Mouse (Mus musculus) heart, adult 8-10 months (tissue): ENCODE results near the gene Rsph3a. TPM values are rescaled to one million over a fixed set of nuclear protein-coding genes. Genes with fewer than 3 reads are reported as not detected.

Experiments used
- total RNA-seq, 4 experiments: library from RNA; stranded (reverse); gene quantifications; 2 replicates each; pipeline ENCODE4 v1.2.4; 2022

Gene Rsph3a
- total RNA-seq, 4 experiments from 2014 or later = 26.7 to 39.6 (median 33.8) TPM

Other genes starting within 250 kb of the Rsph3a start
- gene Fndc1, start 118.3 kb upstream of the Rsph3a start, total RNA-seq = 10 to 100 TPM in 3 of 4 experiments, 1 to 10 TPM in 1; 8.3 to 11.7 (median 10.6) TPM
- gene Tagap, start 19.6 kb upstream of the Rsph3a start, total RNA-seq = 1 to 10 TPM; 2.1 to 3.2 (median 2.5) TPM
- gene Gm49673, start 202.2 kb downstream of the Rsph3a start, total RNA-seq = not detected
- gene Rnaset2a, start 202.5 kb downstream of the Rsph3a start, total RNA-seq = 10 to 100 TPM; 18.4 to 22.5 (median 22.1) TPM
- gene Fgfr1op, start 219.9 kb downstream of the Rsph3a start, total RNA-seq = 10 to 100 TPM; 16.3 to 20.0 (median 17.5) TPM